Mouse (Mus musculus): ENCODE data around the gene Omg.

- TF ChIP-seq CTCF (IDR thresholded peaks at IDR 0.05), result no peak
- TF ChIP-seq POLR2A (IDR thresholded peaks at IDR 0.05; ENCODE audit: insufficient read depth, low read depth, low read length), result no peak
- no peak for TF ChIP-seq EP300 (IDR thresholded peaks at IDR 0.05; ENCODE audit: insufficient read depth, low read depth, low read length)
Observed at GRCm38 (mm10) chr11:79535554-79535953, 31.7 kb upstream of the Omg start.
